Mouse (Mus musculus): Measurements from ENCODE around the gene Caln1.

DNA sequence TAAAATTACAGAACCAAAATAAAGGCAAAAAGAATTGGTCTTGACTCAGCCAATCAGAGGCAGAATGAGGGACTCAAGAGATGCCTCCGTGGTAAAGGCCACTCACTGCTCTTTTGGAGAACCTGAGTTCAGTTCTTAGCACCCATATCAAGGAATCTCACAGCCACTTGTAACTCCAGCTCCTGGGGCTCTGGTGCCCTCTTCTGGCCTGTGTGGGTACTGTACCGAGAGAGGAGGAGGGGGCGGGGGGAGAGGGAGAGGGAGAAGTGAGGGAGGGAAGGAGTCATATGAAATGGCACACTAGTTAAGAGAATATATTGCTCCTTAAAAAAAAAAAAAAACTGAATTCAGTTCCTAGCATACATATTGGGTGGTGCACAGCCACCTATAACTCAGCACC is 442.7 kb downstream of the Caln1 start:
- TF ChIP-seq TAL1 (IDR thresholded peaks at IDR 0.05; ENCODE audit: low read length), result no peak
- TF ChIP-seq GATA1 (IDR thresholded peaks at IDR 0.05; ENCODE audit: low read length), result no peak

Measured in erythroblast, embryonic 14.5 days (primary cell).